In the genomic region with DNA sequence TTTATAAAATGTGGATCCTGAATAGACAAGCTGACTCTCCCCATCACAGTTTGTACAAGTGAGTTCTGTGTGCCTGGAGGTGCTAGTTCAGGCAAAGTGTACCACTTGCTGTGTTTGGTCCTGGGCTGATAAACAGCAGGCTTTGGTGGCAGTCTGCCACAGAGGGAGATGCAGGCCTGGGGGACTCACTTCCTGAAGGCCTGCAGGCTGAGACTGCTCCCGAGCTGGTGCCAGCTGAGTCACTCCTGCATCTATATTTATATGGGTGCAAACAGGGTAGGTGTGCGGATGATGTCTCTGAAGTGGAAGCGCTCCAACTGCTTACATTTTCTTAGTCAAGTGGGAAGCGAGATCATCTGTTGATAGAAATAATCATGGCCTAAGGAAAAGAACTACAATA, we compare ENCODE assay signal across 11 mouse cellular contexts. TPM values are rescaled to one million over a fixed set of nuclear protein-coding genes. Genes with fewer than 3 reads are reported as not detected.
DNase-seq lines count a peak whose midpoint lies in the region; ATAC-seq and TF ChIP-seq lines count a peak whose summit lies in the region.
"Had no signal": no experiment of that assay in that cellular context is flagged by ENCODE, and none has a peak within 500 bp of the region (broad histone marks: within the 10 kb centered on the region; RNA-seq: fewer than 3 reads in every experiment).

No protein-coding gene starts in this region.

- no peak overlapping the region for H3K4me3 ChIP-seq in forebrain, postnatal 0 days (ENCODE audit: low read depth, low read length)
- no peak overlapping the region for H3K4me3 ChIP-seq in forebrain, embryonic 10.5 days
- H3K4me3 ChIP-seq in heart, embryonic 12.5 days: no peak overlapping the region
- no peak overlapping the region for H3K4me3 ChIP-seq in midbrain, embryonic 10.5 days
- H3K4me3 ChIP-seq in forebrain, embryonic 15.5 days: no peak overlapping the region
- H3K4me3 ChIP-seq: embryonic facial prominence, embryonic 13.5 days; liver, embryonic 15.5 days had no signal

- no peak for DNase-seq in forebrain, postnatal 0 days
- DNase-seq in forebrain, embryonic 10.5 days (ENCODE audit: extremely low spot score, low spot score): no peak
- peak; percentile 68 for DNase-seq in cerebellum, adult 9-10 months
- DNase-seq in left cerebral cortex, postnatal 25 days (ENCODE audit: low spot score in 2 of 2): peak; percentile 75 to 97
- no peak for DNase-seq in midbrain, embryonic 10.5 days (ENCODE audit: low spot score)
- DNase-seq in spleen, adult 18-20 months: no peak

- WGBS in forebrain, postnatal 0 days: 67% methylated on average over 4 of the region's 4 CpGs
- WGBS in forebrain, embryonic 10.5 days: 87% methylated on average over 4 of the region's 4 CpGs
- WGBS in heart, embryonic 12.5 days: 49% methylated on average over 4 of the region's 4 CpGs
- WGBS in midbrain, embryonic 10.5 days: 89% methylated on average over 4 of the region's 4 CpGs
- WGBS in forebrain, embryonic 15.5 days: 78% methylated on average over 4 of the region's 4 CpGs

- no peak overlapping the region for H3K4me2 ChIP-seq in forebrain, postnatal 0 days (ENCODE audit: low read depth)
- no peak overlapping the region for H3K4me2 ChIP-seq in heart, embryonic 12.5 days
- H3K4me2 ChIP-seq in forebrain, embryonic 15.5 days (replicated peaks): no peak overlapping the region
- H3K4me2 ChIP-seq: embryonic facial prominence, embryonic 13.5 days; liver, embryonic 15.5 days had no signal

- no peak overlapping the region for H3K27ac ChIP-seq in forebrain, postnatal 0 days (ENCODE audit: low read depth, low read length)
- no peak overlapping the region for H3K27ac ChIP-seq in forebrain, embryonic 10.5 days
- peak overlapping the region; percentile 61 for H3K27ac ChIP-seq in heart, embryonic 12.5 days (ENCODE audit: poor library complexity, severe bottlenecking)
- H3K27ac ChIP-seq in midbrain, embryonic 10.5 days (replicated peaks): no peak overlapping the region
- H3K27ac ChIP-seq in forebrain, embryonic 15.5 days (replicated peaks): no peak overlapping the region
- H3K27ac ChIP-seq: embryonic facial prominence, embryonic 13.5 days; liver, embryonic 15.5 days had no signal

- H3K36me3 ChIP-seq in forebrain, postnatal 0 days (ENCODE audit: insufficient read depth): peaks cover 4% of the 10 kb centered on the region; the same call in 1 of the 2 replicates
- H3K36me3 ChIP-seq in forebrain, embryonic 10.5 days (replicated peaks): peaks cover 10% of the 10 kb centered on the region
- H3K36me3 ChIP-seq in heart, embryonic 12.5 days: peaks cover 8% of the 10 kb centered on the region
- H3K36me3 ChIP-seq in midbrain, embryonic 10.5 days: peaks cover 6% of the 10 kb centered on the region
- peaks cover 5% of the 10 kb centered on the region; the same call in 1 of the 2 replicates for H3K36me3 ChIP-seq in forebrain, embryonic 15.5 days

- H3K27me3 ChIP-seq in forebrain, postnatal 0 days (ENCODE audit: insufficient read depth, low read length): no peaks in the 10 kb centered on the region
- no peaks in the 10 kb centered on the region for H3K27me3 ChIP-seq in forebrain, embryonic 10.5 days (ENCODE audit: poor library complexity, severe bottlenecking)
- no peaks in the 10 kb centered on the region for H3K27me3 ChIP-seq in heart, embryonic 12.5 days (replicated peaks)
- H3K27me3 ChIP-seq in midbrain, embryonic 10.5 days (ENCODE audit: low read depth, poor library complexity, severe bottlenecking): no peaks in the 10 kb centered on the region
- H3K27me3 ChIP-seq in forebrain, embryonic 15.5 days: no peaks in the 10 kb centered on the region
- H3K27me3 ChIP-seq: CH12.LX; embryonic facial prominence, embryonic 13.5 days; liver, embryonic 15.5 days had no signal

- H3K4me1 ChIP-seq in forebrain, postnatal 0 days (ENCODE audit: insufficient read depth): no peaks in the 10 kb centered on the region
- H3K4me1 ChIP-seq in forebrain, embryonic 10.5 days: no peaks in the 10 kb centered on the region
- H3K4me1 ChIP-seq in heart, embryonic 12.5 days (replicated peaks): peaks cover 22% of the 10 kb centered on the region
- H3K4me1 ChIP-seq in midbrain, embryonic 10.5 days: no peaks in the 10 kb centered on the region
- H3K4me1 ChIP-seq in forebrain, embryonic 15.5 days: no peaks in the 10 kb centered on the region

- no peak overlapping the region for H3K9ac ChIP-seq in forebrain, postnatal 0 days
- H3K9ac ChIP-seq in heart, embryonic 12.5 days: no peak overlapping the region
- no peak overlapping the region for H3K9ac ChIP-seq in forebrain, embryonic 15.5 days (replicated peaks)
- H3K9ac ChIP-seq: embryonic facial prominence, embryonic 13.5 days; liver, embryonic 15.5 days had no signal

- intact Hi-C loops in left cerebral cortex, postnatal 25 days (cut with DNase I): loop anchor here (1.0 to 5.0 kb wide), 3 partner anchors 24 to 68 kb away; a partner anchor contains a TSS

- TF ChIP-seq CTCF in forebrain, postnatal 0 days (IDR thresholded peaks at IDR 0.05; ENCODE audit: low read depth): no peak

- peak; percentile 34; the same call in 1 of the 2 replicates for ATAC-seq in forebrain, postnatal 0 days
- peak; percentile 75 for ATAC-seq in heart, embryonic 12.5 days (ENCODE audit: insufficient number of reproducible peaks, low FRiP score)
- no peak for ATAC-seq in forebrain, embryonic 15.5 days (replicated peaks)

- no peaks in the 10 kb centered on the region for H3K9me3 ChIP-seq in forebrain, postnatal 0 days (ENCODE audit: low read length)
- no peaks in the 10 kb centered on the region for H3K9me3 ChIP-seq in forebrain, embryonic 10.5 days
- H3K9me3 ChIP-seq in heart, embryonic 12.5 days (replicated peaks): no peaks in the 10 kb centered on the region
- no peaks in the 10 kb centered on the region for H3K9me3 ChIP-seq in midbrain, embryonic 10.5 days (replicated peaks)
- H3K9me3 ChIP-seq in forebrain, embryonic 15.5 days: no peaks in the 10 kb centered on the region
- H3K9me3 ChIP-seq: embryonic facial prominence, embryonic 13.5 days; liver, embryonic 15.5 days had no signal

RNA-seq across cellular contexts. Expression of a gene that starts 14.9 kb away (rescaled TPM):
- 216 and 362 TPM in 2 replicates for total RNA-seq in forebrain, postnatal 0 days (2014; rRNA removed)
- polyA plus RNA-seq in forebrain, postnatal 0 days (2015; fragmentation: Nextera tagmentation; extraction: Ambion mirVana): 859 and 1,152 TPM in 2 replicates
- polyA plus RNA-seq in forebrain, embryonic 10.5 days (2016; fragmentation: Nextera tagmentation; extraction: Ambion mirVana): 509 and 532 TPM in 2 replicates
- polyA plus RNA-seq in heart, embryonic 12.5 days (2016; fragmentation: Nextera tagmentation; extraction: Ambion mirVana): 924 and 963 TPM in 2 replicates
- 100 to 1,000 TPM; 339 to 353 TPM for total RNA-seq in left cerebral cortex, postnatal 25 days (2021)
- polyA plus RNA-seq in midbrain, embryonic 10.5 days (2016; fragmentation: Nextera tagmentation; extraction: Ambion mirVana): 541 and 557 TPM in 2 replicates
- 730 and 763 TPM in 2 replicates for polyA plus RNA-seq in forebrain, embryonic 15.5 days (2015; fragmentation: Nextera tagmentation; extraction: Ambion mirVana)

RNA-seq across cellular contexts. Expression of a gene that starts 24.5 kb away (rescaled TPM):
- total RNA-seq in forebrain, postnatal 0 days (2014; rRNA removed): 14.5 and 18.5 TPM in 2 replicates
- polyA plus RNA-seq in forebrain, postnatal 0 days (2015; fragmentation: Nextera tagmentation; extraction: Ambion mirVana): 6.7 and 13.7 TPM in 2 replicates
- polyA plus RNA-seq in forebrain, embryonic 10.5 days (2016; fragmentation: Nextera tagmentation; extraction: Ambion mirVana): 10.3 and 10.8 TPM in 2 replicates
- 11.9 and 12.0 TPM in 2 replicates for polyA plus RNA-seq in heart, embryonic 12.5 days (2016; fragmentation: Nextera tagmentation; extraction: Ambion mirVana)
- 10 to 100 TPM; 54.6 to 58.6 TPM for total RNA-seq in left cerebral cortex, postnatal 25 days (2021)
- 11.1 and 12.5 TPM in 2 replicates for polyA plus RNA-seq in midbrain, embryonic 10.5 days (2016; fragmentation: Nextera tagmentation; extraction: Ambion mirVana)
- 30.3 and 31.6 TPM in 2 replicates for polyA plus RNA-seq in forebrain, embryonic 15.5 days (2015; fragmentation: Nextera tagmentation; extraction: Ambion mirVana)

RNA-seq across cellular contexts. Expression of a gene that starts 59.8 kb away (rescaled TPM):
- 40.9 and 51.5 TPM in 2 replicates for total RNA-seq in forebrain, postnatal 0 days (2014; rRNA removed)
- 22.6 and 28.9 TPM in 2 replicates for polyA plus RNA-seq in forebrain, postnatal 0 days (2015; fragmentation: Nextera tagmentation; extraction: Ambion mirVana)
- 23.8 and 24.8 TPM in 2 replicates for polyA plus RNA-seq in forebrain, embryonic 10.5 days (2016; fragmentation: Nextera tagmentation; extraction: Ambion mirVana)
- polyA plus RNA-seq in heart, embryonic 12.5 days (2016; fragmentation: Nextera tagmentation; extraction: Ambion mirVana): 18.9 and 21.6 TPM in 2 replicates
- total RNA-seq in left cerebral cortex, postnatal 25 days (2021): 10 to 100 TPM; 73.0 to 75.4 TPM
- 24.2 and 26.8 TPM in 2 replicates for polyA plus RNA-seq in midbrain, embryonic 10.5 days (2016; fragmentation: Nextera tagmentation; extraction: Ambion mirVana)
- polyA plus RNA-seq in forebrain, embryonic 15.5 days (2015; fragmentation: Nextera tagmentation; extraction: Ambion mirVana): 37.0 and 39.0 TPM in 2 replicates

Comparison
In these comparisons a context has a peak if more than half of its experiments do, and no peak if none do; other contexts are left out.
1. DNase-seq: peak in cerebellum, adult 9-10 months (single experiment) and left cerebral cortex, postnatal 25 days (2 of 2); none in forebrain, postnatal 0 days (single experiment), forebrain, embryonic 10.5 days (single experiment), midbrain, embryonic 10.5 days (single experiment) and spleen, adult 18-20 months (0 of 2).